Mouse (Mus musculus) kidney, adult 2 months (tissue): ENCODE results near the gene Nrip3.

ENCODE experiments used
- CTCF ChIP-seq: fragments of 200-500 bp; conservative IDR thresholded peaks from 2 replicates; pipeline ENCODE4 v1.5.1; 2011; ENCODE audit warnings: low read depth, mild to moderate bottlenecking, control low read depth, low read length, moderate library complexity, mixed read lengths; ENCODE audit not compliant: insufficient read depth, insufficient read length
- POLR2A ChIP-seq: fragments of 200-500 bp; IDR thresholded peaks from one replicate; pipeline ENCODE4 v1.6.1; 2011; ENCODE audit warnings: low read depth, low read length, control low read depth

GRCm38 (mm10) chr7:109795564-109795963, 13.7 kb upstream of the Nrip3 start:
- no peak for TF ChIP-seq CTCF
- TF ChIP-seq POLR2A: no peak
